Comparison of ENCODE assay signal across 17 mouse cellular contexts in the genomic region with DNA sequence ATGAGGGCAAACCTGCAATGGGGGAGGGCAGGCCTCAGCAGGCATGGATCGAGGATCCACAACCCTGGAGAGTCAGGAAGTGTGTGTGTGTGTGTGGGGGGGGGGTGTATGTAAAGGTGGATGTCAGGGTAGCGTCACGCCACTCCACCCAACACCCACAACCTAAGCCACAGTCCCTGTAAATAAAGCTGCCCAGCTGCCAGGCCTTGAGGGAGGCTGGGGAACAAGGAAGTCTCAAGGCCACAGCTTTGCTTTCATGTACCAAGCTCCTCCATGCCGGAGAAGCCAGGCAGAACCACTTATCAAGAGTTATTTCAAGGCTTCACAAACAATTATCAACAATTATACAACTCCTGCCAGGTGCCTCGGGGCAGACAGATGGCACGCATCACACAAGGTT. TPM values are rescaled to one million over a fixed set of nuclear protein-coding genes. Genes with fewer than 3 reads are reported as not detected.
DNase-seq lines count a peak whose midpoint lies in the region.
"Had no signal": no experiment of that assay in that cellular context is flagged by ENCODE, and none has a peak within 500 bp of the region (broad histone marks: within the 10 kb centered on the region; RNA-seq: fewer than 3 reads in every experiment).

No protein-coding gene starts in this region.

- intact Hi-C loops in gastrocnemius, postnatal 36 days (cut with DNase I): no loop called here

- DNase-seq in adrenal gland, adult 2 months: peak; percentile 38
- no peak for DNase-seq in adrenal gland, postnatal 4 days (ENCODE audit: low spot score in 2 of 2)
- DNase-seq in heart, adult 11 months: peak; percentile 64
- no peak for DNase-seq in heart, adult 18-20 months
- peak; percentile 36 for DNase-seq in ovary, postnatal 36 days (ENCODE audit: low spot score)
- no peak for DNase-seq in ovary, postnatal 10 days (ENCODE audit: low spot score)
- DNase-seq in gastrocnemius, postnatal 36 days: no peak
- DNase-seq: embryo, embryonic 11 days; gastrocnemius, postnatal 25 days; kidney, adult 18-20 months; kidney, postnatal 25 days; liver; lung, embryonic 14.5 days; lung, postnatal 14 days; retina, postnatal 1 day; right cerebral cortex, postnatal 14 days; thymus, postnatal 4 days had no signal

RNA-seq across cellular contexts. Expression of gene Rbbp6, which starts 13.4 kb away (rescaled TPM):
- 10 to 100 TPM; 43.8 to 82.9 TPM for total RNA-seq in adrenal gland, adult 2 months (2021)
- 5.5 and 8.0 TPM in 2 replicates for polyA plus RNA-seq in adrenal gland, adult 2 months (2012; rRNA removed)
- 10 to 100 TPM; 79.1 to 86.2 TPM for total RNA-seq in adrenal gland, postnatal 4 days (2021)
- 10 to 100 TPM; 26.6 to 34.3 TPM for total RNA-seq in heart, adult 18-20 months (2021)
- total RNA-seq in gastrocnemius, postnatal 36 days (2021): 10 to 100 TPM; 21.2 to 26.4 TPM

Comparison
In these comparisons a context has a peak if more than half of its experiments do, and no peak if none do; other contexts are left out.
1. DNase-seq: peak in adrenal gland, adult 2 months (single experiment), heart, adult 11 months (single experiment) and ovary, postnatal 36 days (single experiment); none in adrenal gland, postnatal 4 days (0 of 2), heart, adult 18-20 months (0 of 2), ovary, postnatal 10 days (single experiment) and gastrocnemius, postnatal 36 days (0 of 2).